Mouse (Mus musculus) testis, adult 2 months (tissue): ENCODE measurements around the gene Tulp2. TPM values are rescaled to one million over a fixed set of nuclear protein-coding genes. Genes with fewer than 3 reads are reported as not detected.

Source experiments
- H3K27ac ChIP-seq: fragments of 200-500 bp; 2 replicates; pipeline ENCODE4 v1.5.1; 2012; ENCODE audit warnings: low read depth, low read length; ENCODE audit not compliant: control insufficient read depth, insufficient read depth
- H3K27me3 ChIP-seq: fragments of 200-500 bp; 2 replicates; pipeline ENCODE4 v1.6.1; 2012; ENCODE audit warnings: mild to moderate bottlenecking, low read length, moderate library complexity; ENCODE audit not compliant: control insufficient read depth, insufficient read depth
- H3K36me3 ChIP-seq: fragments of 200-500 bp; 2 replicates; pipeline ENCODE4 v1.6.1; 2012; ENCODE audit warnings: mild to moderate bottlenecking, low read length; ENCODE audit not compliant: control insufficient read depth, insufficient read depth
- H3K4me1 ChIP-seq: fragments of 200-500 bp; 2 replicates; pipeline ENCODE4 v1.6.1; 2012; ENCODE audit warnings: low read length; ENCODE audit not compliant: control insufficient read depth, insufficient read depth
- H3K4me3 ChIP-seq: fragments of 200-500 bp; 2 replicates; pipeline ENCODE4 v1.5.1; 2012; ENCODE audit warnings: low read depth, mild to moderate bottlenecking, low read length, moderate library complexity, mixed read lengths; ENCODE audit not compliant: control insufficient read depth
- CTCF ChIP-seq: fragments of 200-500 bp; IDR thresholded peaks from 2 replicates; pipeline ENCODE4 v1.5.1; 2012; ENCODE audit warnings: low read depth, mild to moderate bottlenecking, inconsistent platforms, low read length, moderate library complexity; ENCODE audit not compliant: control insufficient read depth, insufficient read depth, insufficient replicate concordance
- POLR2A ChIP-seq: fragments of 200-500 bp; IDR thresholded peaks from 2 replicates; pipeline ENCODE4 v1.6.1; 2012; ENCODE audit warnings: low read depth, mild to moderate bottlenecking, inconsistent platforms, low read length, moderate library complexity; ENCODE audit not compliant: control insufficient read depth
- polyA plus RNA-seq: library from polyadenylated mRNA; depleted of rRNA; stranded (reverse); fragments of >200 nt; gene quantifications from 2 replicates; pipeline ENCODE4 v1.2.3, GENCODE M21; 2012; rRNA removed

The Tulp2 gene
- polyA plus RNA-seq, 1 experiment, result 879 TPM

GRCm38 (mm10) chr7:45570103-45570741 lies 88.5 kb downstream of the Tulp2 start, which contains the start of gene Bcat2:
Bcat2 (plus strand) TSS chr7:45570153.
- peaks cover 17% of the 10 kb centered on the region for H3K4me1 ChIP-seq

GRCm38 (mm10) chr7:45571966-45572365 lies 90.3 kb downstream of the Tulp2 start:
- Histone ChIP-seq H3K27ac (no peak overlapping the region; the same call in 1 of the 2 replicates), H3K27me3 (no peaks in the 10 kb centered on the region), H3K36me3 (no peaks in the 10 kb centered on the region), H3K4me3 (no peak overlapping the region), H3K4me1 (peaks cover 17% of the 10 kb centered on the region)
- TF ChIP-seq POLR2A (no peak), CTCF (no peak)

More at GRCm38 (mm10) chr7:45570103-45570741, 88.5 kb downstream of the Tulp2 start, which contains the start of gene Bcat2:
- Histone ChIP-seq H3K36me3 (no peaks in the 10 kb centered on the region), H3K27me3 (no peaks in the 10 kb centered on the region), H3K4me3 (peak within 1 kb of the TSS; percentile 85), H3K27ac (peak within 1 kb of the TSS; percentile 82)
- TF ChIP-seq POLR2A (peak; percentile 36; the same call in 1 of the 2 replicates), CTCF (no peak)

Other genes with a start within 250 kb of the Tulp2 start
- gene Cd37, start 242.8 kb upstream of the Tulp2 start, polyA plus RNA-seq, result 78.0 and 87.4 TPM in 2 replicates
- 76.9 and 81.4 TPM in 2 replicates for gene Slc6a16, start 240.8 kb upstream of the Tulp2 start, polyA plus RNA-seq
- 785 and 851 TPM in 2 replicates for gene Slc6a21, start 204.4 kb upstream of the Tulp2 start, polyA plus RNA-seq
- gene Trpm4, start 148.1 kb upstream of the Tulp2 start, polyA plus RNA-seq, result 52.2 and 54.8 TPM in 2 replicates
- 0.10 and 0.22 TPM in 2 replicates for gene Hrc, start 146.6 kb upstream of the Tulp2 start, polyA plus RNA-seq
- gene Ppfia3, start 114.9 kb upstream of the Tulp2 start, polyA plus RNA-seq, result 1.1 and 1.2 TPM in 2 replicates
- 5.7 and 7.3 TPM in 2 replicates for gene Lin7b, start 111.3 kb upstream of the Tulp2 start, polyA plus RNA-seq
- 180 and 202 TPM in 2 replicates for gene Snrnp70, start 86.1 kb upstream of the Tulp2 start, polyA plus RNA-seq
- 0.99 and 1.1 TPM in 2 replicates for gene Kcna7, start 76.2 kb upstream of the Tulp2 start, polyA plus RNA-seq
- gene Ntf5, start 68.2 kb upstream of the Tulp2 start, polyA plus RNA-seq, result 0.19 and 0.25 TPM in 2 replicates
- 32.8 and 38.1 TPM in 2 replicates for gene Lhb, start 61.1 kb upstream of the Tulp2 start, polyA plus RNA-seq
- 1.7 and 2.3 TPM in 2 replicates for gene Gys1, start 47.0 kb upstream of the Tulp2 start, polyA plus RNA-seq
- 173 and 197 TPM in 2 replicates for gene Ruvbl2, start 43.8 kb upstream of the Tulp2 start, polyA plus RNA-seq
- gene Ftl1, start 22.0 kb upstream of the Tulp2 start, polyA plus RNA-seq, result 152 and 188 TPM in 2 replicates
- 24.9 and 26.3 TPM in 2 replicates for gene Bax, start 15.0 kb upstream of the Tulp2 start, polyA plus RNA-seq
- 0.81 TPM in 1 of 2 replicates, not detected in the other for gene Gm45808, start 4.9 kb downstream of the Tulp2 start, polyA plus RNA-seq
- gene Dhdh, start 6.9 kb downstream of the Tulp2 start, polyA plus RNA-seq, result 3.0 and 3.4 TPM in 2 replicates
- gene Nucb1, start 28.5 kb downstream of the Tulp2 start, polyA plus RNA-seq, result 76.4 and 93.9 TPM in 2 replicates
- 5.9 and 8.5 TPM in 2 replicates for gene Ppp1r15a, start 44.4 kb downstream of the Tulp2 start, polyA plus RNA-seq
- gene Plekha4, start 44.5 kb downstream of the Tulp2 start, polyA plus RNA-seq, result 12.6 and 12.9 TPM in 2 replicates
- gene Hsd17b14, start 73.0 kb downstream of the Tulp2 start, polyA plus RNA-seq, result 0.37 and 0.45 TPM in 2 replicates
- gene Bcat2, start 88.3 kb downstream of the Tulp2 start, polyA plus RNA-seq, result 39.9 and 44.3 TPM in 2 replicates
- gene Fgf21, start 133.6 kb downstream of the Tulp2 start, polyA plus RNA-seq, result 3.6 and 3.7 TPM in 2 replicates
- gene Fut1, start 135.4 kb downstream of the Tulp2 start, polyA plus RNA-seq, result 0.08 and 0.21 TPM in 2 replicates
- gene Izumo1, start 139.9 kb downstream of the Tulp2 start, polyA plus RNA-seq, result 77.5 and 95.6 TPM in 2 replicates
- gene Rasip1, start 145.6 kb downstream of the Tulp2 start, polyA plus RNA-seq, result 5.1 and 5.4 TPM in 2 replicates
- 0.74 and 1.3 TPM in 2 replicates for gene Mamstr, start 158.1 kb downstream of the Tulp2 start, polyA plus RNA-seq
- 0.37 and 0.42 TPM in 2 replicates for gene Fut2, start 184.5 kb downstream of the Tulp2 start, polyA plus RNA-seq
- gene Ntn5, start 202.1 kb downstream of the Tulp2 start, polyA plus RNA-seq, result 6.5 and 10.8 TPM in 2 replicates
- 61.0 and 71.6 TPM in 2 replicates for gene Sec1, start 212.5 kb downstream of the Tulp2 start, polyA plus RNA-seq
- 2.3 and 3.3 TPM in 2 replicates for gene Car11, start 218.0 kb downstream of the Tulp2 start, polyA plus RNA-seq
- 11.2 and 12.9 TPM in 2 replicates for gene Dbp, start 223.2 kb downstream of the Tulp2 start, polyA plus RNA-seq
- gene Rpl18, start 233.6 kb downstream of the Tulp2 start, polyA plus RNA-seq, result 517 and 652 TPM in 2 replicates
- gene Sphk2, start 236.1 kb downstream of the Tulp2 start, polyA plus RNA-seq, result 33.4 and 34.6 TPM in 2 replicates
- 145 and 176 TPM in 2 replicates for gene Fam83e, start 239.3 kb downstream of the Tulp2 start, polyA plus RNA-seq
- 589 and 614 TPM in 2 replicates for gene Spaca4, start 243.9 kb downstream of the Tulp2 start, polyA plus RNA-seq